Mouse (Mus musculus): Measurements from ENCODE around the gene Trim71. TPM values are rescaled to one million over a fixed set of nuclear protein-coding genes. Genes with fewer than 3 reads are reported as not detected.
A peak's percentile ranks its signal among the peaks of the same experiment; 100 is the strongest.

The Trim71 gene
- polyA plus RNA-seq, 1 experiment from 2014 or later: 3.8 TPM

DNA sequence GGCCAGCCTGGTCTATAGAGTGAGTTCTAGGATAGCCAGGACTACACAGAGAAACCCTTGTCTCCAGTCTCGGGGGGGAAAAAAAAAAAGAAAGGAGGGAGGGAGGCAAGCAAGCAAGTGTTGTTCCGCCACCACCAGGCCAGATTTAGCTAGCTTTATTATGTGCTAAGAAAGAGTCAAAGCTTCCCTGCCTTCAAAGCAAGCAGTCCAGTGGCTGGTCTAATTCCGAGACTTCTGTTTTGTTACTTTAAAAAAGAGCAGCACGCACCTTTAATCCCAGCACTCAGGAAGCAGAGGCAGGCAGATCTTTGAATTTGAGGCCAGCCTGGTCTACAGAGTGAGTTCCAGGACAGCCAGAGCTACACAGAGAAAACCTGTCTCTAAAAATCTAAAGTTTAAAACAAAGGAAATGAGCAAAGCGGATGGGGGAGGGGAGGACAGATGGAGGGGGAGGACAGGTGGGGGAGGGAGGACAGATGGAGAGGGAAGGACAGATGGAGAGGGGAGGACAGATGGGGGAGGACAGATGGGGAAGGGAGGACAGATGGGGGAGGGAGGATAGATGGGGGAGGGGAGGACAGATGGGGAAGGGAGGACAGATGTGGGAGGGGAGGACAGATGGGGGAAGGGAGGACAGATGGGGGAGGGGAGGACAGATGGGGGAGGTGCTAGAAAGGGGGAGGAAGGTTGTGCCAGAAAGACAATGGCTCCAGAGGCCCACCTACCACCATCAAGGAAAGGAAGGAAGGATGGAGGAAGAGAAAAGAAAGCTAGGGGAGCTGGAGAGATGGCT, 4.7 kb upstream of the Trim71 start:
- H3K4me3 ChIP-seq: no peak overlapping the region
- peaks cover 13% of the 10 kb centered on the region for H3K4me1 ChIP-seq (replicated peaks)
- H3K27ac ChIP-seq: no peak overlapping the region
- H3K36me3 ChIP-seq: no peaks in the 10 kb centered on the region
- 87% methylated on average over 5 of the region's 5 CpGs for WGBS
- DNase-seq (ENCODE audit: low spot score): no peak
- no peaks in the 10 kb centered on the region for H3K27me3 ChIP-seq (ENCODE audit: insufficient read depth, poor library complexity, severe bottlenecking)
- 0 out of 2 replicates have a peak, but pooled peaks cover 3% of the 10 kb centered on the region for H3K9me3 ChIP-seq

DNA sequence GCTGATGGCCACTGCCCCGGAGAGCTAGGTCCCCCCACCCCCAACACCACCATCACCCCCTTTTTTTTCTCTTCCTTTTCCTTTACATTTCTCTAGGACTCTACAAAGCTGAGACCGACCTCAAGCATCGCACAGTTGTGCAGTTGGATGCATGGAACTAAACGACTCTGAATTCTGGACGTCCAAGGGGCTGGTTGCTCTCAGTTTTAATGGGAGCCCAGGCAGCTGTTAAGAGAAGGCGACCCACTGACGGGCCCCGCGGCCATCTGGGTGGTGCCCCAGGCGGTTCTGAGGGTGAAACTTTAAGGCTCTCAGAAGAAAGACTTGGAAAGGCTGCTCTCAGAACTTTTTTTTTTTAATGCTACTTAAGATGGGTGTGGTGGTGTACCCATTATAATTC, 498 bp upstream of the Trim71 start:
- Histone ChIP-seq H3K27ac (peak overlapping the region; percentile 100), H3K36me3 (no peaks in the 10 kb centered on the region), H3K27me3 (ENCODE audit: insufficient read depth, poor library complexity, severe bottlenecking) (no peaks in the 10 kb centered on the region), H3K9me3 (0 out of 2 replicates have a peak, but pooled peaks cover 3% of the 10 kb centered on the region), H3K4me3 (peak overlapping the region; percentile 95), H3K4me1 (replicated peaks) (peaks cover 32% of the 10 kb centered on the region)
- peak; percentile 66 for DNase-seq (ENCODE audit: low spot score)
- under 1% methylated on average over 10 of the region's 10 CpGs for WGBS

DNA sequence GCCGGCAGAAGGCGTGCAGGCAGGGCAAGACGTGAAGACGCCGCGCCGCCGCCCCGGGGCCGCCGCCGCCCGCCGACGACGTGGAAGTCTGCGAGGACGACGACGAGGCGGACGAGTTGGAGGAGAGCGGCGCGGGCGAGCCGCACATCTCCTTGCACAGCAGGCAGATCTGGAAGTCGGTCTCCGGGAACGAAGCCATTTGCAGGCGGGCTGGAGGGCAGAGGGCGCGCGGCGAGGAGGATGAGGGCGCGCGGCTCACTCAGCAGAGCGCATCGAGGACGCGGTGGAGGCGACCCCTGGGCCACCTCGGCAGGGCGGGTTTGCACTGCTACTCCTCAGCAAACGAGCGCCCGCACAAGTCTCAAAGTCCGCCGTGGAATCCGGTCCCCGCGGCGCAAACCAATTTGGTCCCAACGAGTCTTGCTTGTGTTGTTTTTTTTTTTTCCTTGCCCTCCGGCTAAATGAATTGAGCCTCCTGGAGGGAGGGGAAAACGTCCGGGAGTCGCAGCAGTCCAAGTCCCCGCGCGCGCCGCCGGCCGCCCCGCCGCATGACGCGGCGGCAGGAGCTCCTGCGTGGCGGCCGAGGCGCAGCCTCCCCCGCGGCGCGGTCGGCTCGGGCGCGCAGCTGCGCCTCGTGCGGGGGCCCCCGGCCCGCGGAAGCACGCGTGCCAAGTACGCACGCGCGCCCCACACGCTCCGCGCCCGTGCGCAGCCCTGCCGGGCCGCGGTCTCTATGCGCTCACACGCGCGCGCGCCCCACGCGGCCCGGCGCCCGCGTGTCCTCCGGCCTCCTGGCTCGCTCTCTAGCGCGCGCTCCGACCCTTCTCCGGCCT, 1.0 kb downstream of the Trim71 start:
- Histone ChIP-seq H3K27me3 (ENCODE audit: insufficient read depth, poor library complexity, severe bottlenecking) (no peaks in the 10 kb centered on the region), H3K4me1 (replicated peaks) (peaks cover 47% of the 10 kb centered on the region), H3K9me3 (0 out of 2 replicates have a peak, but pooled peaks cover 3% of the 10 kb centered on the region), H3K36me3 (0 out of 2 replicates have a peak, but pooled peaks cover 3% of the 10 kb centered on the region), H3K27ac (peak overlapping the region; percentile 100), H3K4me3 (peak overlapping the region; percentile 95)
- under 1% methylated on average over 119 of the region's 122 CpGs for WGBS
- DNase-seq (ENCODE audit: low spot score): peak; percentile 68

DNA sequence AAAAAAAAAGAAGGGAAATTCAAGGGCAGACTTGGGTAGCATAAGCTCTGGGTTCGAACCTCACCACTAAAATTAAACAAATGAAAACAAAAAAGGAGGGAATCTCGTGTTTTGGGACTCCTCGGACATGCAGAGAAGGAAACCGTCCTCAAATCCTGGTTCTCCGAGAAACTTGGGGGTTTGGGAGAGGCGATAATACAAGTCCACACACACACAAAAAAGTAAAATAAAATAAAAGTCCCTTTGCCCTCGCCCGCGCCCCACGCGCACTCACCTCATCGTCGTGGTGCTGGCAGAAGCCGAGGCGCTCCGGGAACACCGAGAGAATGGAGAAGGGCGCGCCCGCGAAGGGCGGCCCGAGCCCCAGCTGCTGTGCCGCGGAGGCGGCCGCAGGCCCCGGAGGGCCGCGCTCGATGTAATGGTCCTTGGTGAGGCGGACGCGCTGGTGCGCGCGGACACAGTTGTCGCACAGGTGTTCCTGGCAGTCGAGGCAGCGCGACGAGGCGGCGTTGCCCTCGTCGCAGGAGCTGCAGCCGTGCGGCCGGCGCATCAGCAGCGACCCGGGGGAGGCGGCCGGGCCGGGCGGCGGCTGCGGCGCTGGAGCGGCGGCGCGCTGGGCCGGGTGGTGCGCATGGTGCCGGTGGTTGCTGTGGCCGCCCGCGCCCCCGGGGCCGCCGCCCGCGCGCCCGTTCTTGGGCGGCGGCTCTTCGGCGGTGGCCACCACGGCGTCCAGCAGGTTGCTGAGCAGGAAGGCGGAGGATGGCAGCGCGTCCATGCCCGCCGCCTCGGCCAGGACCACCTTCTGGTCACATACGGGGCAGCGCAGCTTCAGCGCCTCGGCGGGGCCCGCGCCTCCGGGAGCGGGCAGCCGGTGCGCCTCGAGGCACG, 1.9 kb downstream of the Trim71 start:
- H3K4me1 ChIP-seq (replicated peaks): peaks cover 56% of the 10 kb centered on the region
- H3K36me3 ChIP-seq: 0 out of 2 replicates have a peak, but pooled peaks cover 3% of the 10 kb centered on the region
- 2% methylated on average over 101 of the region's 101 CpGs for WGBS
- H3K4me3 ChIP-seq: peak overlapping the region; percentile 95
- peak; percentile 55 for DNase-seq (ENCODE audit: low spot score)
- H3K9me3 ChIP-seq: 0 out of 2 replicates have a peak, but pooled peaks cover under 1% of the 10 kb centered on the region
- no peaks in the 10 kb centered on the region for H3K27me3 ChIP-seq (ENCODE audit: insufficient read depth, poor library complexity, severe bottlenecking)
- H3K27ac ChIP-seq: peak overlapping the region; percentile 100

DNA sequence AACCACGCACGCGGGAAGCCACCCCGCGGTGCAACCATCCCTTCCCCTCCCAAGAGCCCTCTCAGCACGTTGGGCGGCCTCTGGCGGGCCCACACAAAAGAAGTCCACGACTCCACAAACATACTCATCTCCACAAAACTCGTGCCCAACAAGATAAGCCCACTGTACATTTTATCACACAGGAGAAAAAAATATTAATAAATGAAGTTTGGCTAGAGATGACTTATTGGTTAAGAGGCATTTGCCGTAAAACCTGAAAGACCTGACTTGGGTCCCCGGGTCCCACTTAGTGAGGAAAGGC, 2.5 kb downstream of the Trim71 start:
- H3K4me3 ChIP-seq: peak overlapping the region; percentile 95
- peak; percentile 58 for DNase-seq (ENCODE audit: low spot score)
- no peaks in the 10 kb centered on the region for H3K27me3 ChIP-seq (ENCODE audit: insufficient read depth, poor library complexity, severe bottlenecking)
- peaks cover 62% of the 10 kb centered on the region for H3K4me1 ChIP-seq (replicated peaks)
- whole genome bisulfite sequencing: 0% methylated on average over 12 of the region's 12 CpGs
- H3K9me3 ChIP-seq: no peaks in the 10 kb centered on the region
- H3K36me3 ChIP-seq: 0 out of 2 replicates have a peak, but pooled peaks cover 3% of the 10 kb centered on the region
- peak overlapping the region; percentile 100 for H3K27ac ChIP-seq

DNA sequence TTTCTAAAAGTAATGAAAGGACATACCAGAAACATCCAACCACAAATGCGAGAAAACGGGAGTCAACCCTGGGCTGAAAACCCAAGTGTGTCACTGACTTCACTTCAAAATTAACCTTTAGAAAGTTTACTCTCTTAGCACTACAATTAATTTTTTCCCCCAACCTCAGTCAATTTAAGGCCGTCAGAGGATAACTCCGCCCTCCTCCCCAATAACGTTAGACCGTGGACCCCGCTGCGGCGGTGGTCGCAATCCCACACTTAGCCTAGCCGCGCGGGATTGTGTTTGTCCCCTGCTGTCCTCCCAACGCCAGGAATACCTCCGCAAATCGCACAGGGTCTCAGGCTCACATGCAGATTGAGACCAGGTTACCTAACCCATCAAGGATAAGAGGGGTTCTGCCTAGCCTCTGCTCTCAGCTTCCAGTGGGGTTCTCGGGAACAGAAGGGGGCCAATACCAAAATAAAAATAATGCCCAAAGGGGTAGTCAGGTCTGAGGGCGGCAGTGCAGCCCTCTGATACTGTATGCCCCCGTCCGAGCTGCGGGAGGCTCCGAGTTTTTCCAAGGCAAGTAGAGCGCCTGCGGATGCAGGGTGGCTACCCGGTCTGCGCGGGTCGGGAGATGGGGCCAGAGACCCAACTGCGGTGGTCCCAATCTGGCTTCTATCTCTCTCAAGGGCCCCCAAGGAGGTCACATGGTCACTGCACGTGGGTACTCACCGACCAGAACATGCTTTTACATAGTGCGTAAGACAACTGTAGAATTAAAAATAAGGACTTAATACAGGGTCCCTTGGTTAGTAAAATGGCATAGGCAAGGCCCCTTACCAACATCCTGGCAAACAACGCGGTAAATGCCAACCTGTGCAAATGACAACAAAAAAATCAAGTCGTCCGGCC, 3.1 kb downstream of the Trim71 start:
- DNase-seq (ENCODE audit: low spot score): no peak
- 0 out of 2 replicates have a peak, but pooled peaks cover 3% of the 10 kb centered on the region for H3K36me3 ChIP-seq
- H3K9me3 ChIP-seq: no peaks in the 10 kb centered on the region
- H3K4me3 ChIP-seq: peak overlapping the region; percentile 95
- no peaks in the 10 kb centered on the region for H3K27me3 ChIP-seq (ENCODE audit: insufficient read depth, poor library complexity, severe bottlenecking)
- H3K27ac ChIP-seq: peak overlapping the region; percentile 100
- WGBS: under 1% methylated on average over 36 of the region's 36 CpGs
- H3K4me1 ChIP-seq (replicated peaks): peaks cover 68% of the 10 kb centered on the region

DNA sequence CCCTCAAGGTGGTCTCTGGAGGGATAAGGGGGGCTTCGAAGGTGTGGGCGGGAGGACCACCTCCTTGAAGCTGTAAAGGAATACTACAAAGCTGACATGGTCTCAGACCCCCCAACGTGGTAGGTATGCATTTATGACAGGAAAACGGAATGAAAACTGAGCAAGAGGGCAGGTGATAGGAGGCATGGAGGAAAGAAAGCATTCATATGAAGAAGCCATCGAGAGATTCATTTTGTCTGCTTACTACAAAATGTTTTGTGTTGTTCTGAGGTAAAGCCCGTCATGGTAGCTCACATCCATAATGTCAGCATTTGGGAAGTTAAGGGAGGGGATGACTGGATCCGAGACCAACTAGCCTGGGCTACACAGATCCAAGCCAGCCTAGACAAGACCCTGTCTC, 4.0 kb downstream of the Trim71 start:
- WGBS: 4% methylated on average over 7 of the region's 7 CpGs
- peak overlapping the region; percentile 100 for H3K27ac ChIP-seq
- H3K27me3 ChIP-seq (ENCODE audit: insufficient read depth, poor library complexity, severe bottlenecking): no peaks in the 10 kb centered on the region
- peaks cover 71% of the 10 kb centered on the region for H3K4me1 ChIP-seq (replicated peaks)
- peaks cover 7% of the 10 kb centered on the region for H3K36me3 ChIP-seq
- DNase-seq (ENCODE audit: low spot score): no peak
- H3K9me3 ChIP-seq: no peaks in the 10 kb centered on the region
- peak overlapping the region; percentile 95 for H3K4me3 ChIP-seq

DNA sequence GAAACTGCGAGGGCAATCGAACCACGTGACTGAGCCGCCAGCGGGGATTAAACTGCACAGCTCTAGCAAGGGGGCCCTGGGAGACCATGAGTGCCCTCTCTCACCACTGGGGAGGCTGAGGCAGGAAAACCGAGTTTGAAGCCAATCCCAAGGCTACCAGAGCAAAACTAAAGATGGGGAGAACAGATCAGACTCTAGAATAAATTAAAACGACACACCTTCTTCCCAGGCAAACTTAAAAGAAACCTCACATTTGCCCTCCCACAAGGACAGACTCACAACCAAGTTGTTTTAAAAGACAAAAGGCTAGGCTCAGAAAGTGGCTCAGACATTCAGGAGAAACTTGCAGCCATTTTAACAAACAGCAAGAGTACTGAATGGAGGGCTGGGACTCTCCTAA, 7.1 kb downstream of the Trim71 start:
- Histone ChIP-seq H3K27ac (peak overlapping the region; percentile 53; the same call in 1 of the 2 replicates), H3K27me3 (ENCODE audit: insufficient read depth, poor library complexity, severe bottlenecking) (no peaks in the 10 kb centered on the region), H3K9me3 (0 out of 2 replicates have a peak, but pooled peaks cover 1% of the 10 kb centered on the region), H3K36me3 (peaks cover 17% of the 10 kb centered on the region), H3K4me1 (replicated peaks) (peaks cover 92% of the 10 kb centered on the region), H3K4me3 (0 out of 2 replicates have a peak overlapping the region, but pooled peaks have one; percentile 9)
- WGBS: 11% methylated on average over 7 of the region's 7 CpGs
- DNase-seq (ENCODE audit: low spot score): no peak

DNA sequence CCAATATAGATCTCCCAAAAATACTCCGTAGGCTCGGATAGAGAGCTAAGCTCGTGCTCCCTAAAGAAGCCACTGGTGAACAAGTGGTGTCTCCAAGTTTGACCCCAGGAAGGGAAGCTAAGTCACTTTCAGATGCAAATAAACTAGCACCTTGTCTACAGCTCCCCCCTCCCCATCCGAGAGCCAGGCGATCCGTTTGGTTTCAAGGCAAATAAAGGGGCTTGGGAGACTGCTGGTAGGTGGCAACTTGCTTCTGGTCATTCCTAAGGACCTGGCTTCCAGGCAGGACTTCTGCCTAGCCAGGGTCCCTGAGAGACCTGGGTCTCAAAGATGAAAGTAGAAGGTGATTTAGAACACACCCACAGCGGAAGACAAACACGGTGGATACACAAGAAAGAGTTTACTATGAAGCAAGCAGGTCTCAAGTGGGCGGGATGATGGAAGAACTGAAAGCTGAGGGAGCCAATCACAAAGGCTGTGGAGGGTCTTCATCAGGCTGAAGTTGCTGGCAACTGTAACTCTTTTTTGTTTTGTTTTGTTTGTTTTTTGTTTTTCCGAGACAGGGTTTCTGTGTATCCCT, 7.8 kb downstream of the Trim71 start:
- Histone ChIP-seq H3K9me3 (0 out of 2 replicates have a peak, but pooled peaks cover 3% of the 10 kb centered on the region), H3K36me3 (peaks cover 24% of the 10 kb centered on the region), H3K4me3 (peak overlapping the region; percentile 16; the same call in 1 of the 2 replicates), H3K4me1 (replicated peaks) (peaks cover 94% of the 10 kb centered on the region), H3K27me3 (ENCODE audit: insufficient read depth, poor library complexity, severe bottlenecking) (no peaks in the 10 kb centered on the region), H3K27ac (peak overlapping the region; percentile 78)
- 22% methylated on average over 10 of the region's 10 CpGs for WGBS
- DNase-seq (ENCODE audit: low spot score): no peak

DNA sequence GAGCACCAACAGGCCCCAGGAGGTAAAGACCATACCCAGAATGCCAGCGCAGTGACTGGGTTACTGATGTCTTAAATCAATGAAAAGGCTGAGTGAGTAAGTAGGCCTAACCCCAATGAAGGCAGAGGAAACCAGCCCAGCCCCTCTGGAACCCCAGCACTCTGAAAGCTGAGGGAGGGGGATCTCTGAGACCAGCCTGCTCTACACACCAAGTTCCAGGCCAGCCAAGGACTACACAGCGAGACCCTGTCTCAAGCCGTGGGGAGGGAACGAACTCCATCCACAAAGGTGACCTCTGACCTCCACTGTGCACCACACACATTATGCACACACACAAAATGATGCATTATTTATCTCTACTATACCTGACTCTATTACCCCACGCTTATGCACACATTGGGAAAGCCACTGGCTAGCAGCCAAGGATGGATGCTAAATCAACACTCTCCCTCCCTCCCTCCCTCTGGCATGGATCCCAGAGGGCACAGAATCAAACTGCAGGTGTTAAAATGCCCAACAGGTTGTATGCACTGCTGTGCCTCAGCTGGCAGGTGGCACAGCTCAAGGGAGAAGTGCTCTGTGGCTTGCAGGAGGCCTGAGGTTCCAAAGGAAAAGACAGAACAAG, 9.7 kb downstream of the Trim71 start:
- 63% methylated on average over 5 of the region's 5 CpGs for WGBS
- peak overlapping the region; percentile 31 for H3K27ac ChIP-seq
- DNase-seq (ENCODE audit: low spot score): no peak
- H3K4me3 ChIP-seq: no peak overlapping the region
- peaks cover 27% of the 10 kb centered on the region for H3K36me3 ChIP-seq
- peaks cover 94% of the 10 kb centered on the region for H3K4me1 ChIP-seq (replicated peaks)
- no peaks in the 10 kb centered on the region for H3K27me3 ChIP-seq (ENCODE audit: insufficient read depth, poor library complexity, severe bottlenecking)
- H3K9me3 ChIP-seq: 0 out of 2 replicates have a peak, but pooled peaks cover 3% of the 10 kb centered on the region

DNA sequence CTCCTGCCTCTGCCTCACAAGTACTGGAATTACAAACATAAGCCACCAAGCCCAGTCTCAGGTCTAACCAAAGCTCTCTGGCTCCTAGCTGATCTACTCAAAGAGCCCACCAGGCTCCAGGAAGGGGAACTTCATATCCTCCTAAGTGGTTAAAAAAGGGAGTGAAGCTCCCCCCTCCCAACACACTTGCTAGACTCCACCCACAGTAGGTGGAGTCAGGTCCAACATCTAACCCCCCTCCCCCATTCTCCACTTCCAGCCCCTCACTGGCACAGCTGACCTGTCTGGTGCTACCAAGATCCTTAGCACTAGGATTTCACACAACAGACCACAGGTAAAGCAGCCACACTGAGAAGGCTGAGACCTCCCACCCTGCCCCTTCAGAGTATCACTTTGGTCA, 10.3 kb downstream of the Trim71 start:
- H3K9me3 ChIP-seq: 0 out of 2 replicates have a peak, but pooled peaks cover 3% of the 10 kb centered on the region
- H3K36me3 ChIP-seq: peaks cover 27% of the 10 kb centered on the region
- DNase-seq (ENCODE audit: low spot score): no peak
- no peaks in the 10 kb centered on the region for H3K27me3 ChIP-seq (ENCODE audit: insufficient read depth, poor library complexity, severe bottlenecking)
- peaks cover 94% of the 10 kb centered on the region for H3K4me1 ChIP-seq (replicated peaks)
- no peak overlapping the region for H3K4me3 ChIP-seq
- peak overlapping the region; percentile 31; the same call in 1 of the 2 replicates for H3K27ac ChIP-seq
